ENCODE assay signal across 12 mouse cellular contexts in the genomic region with DNA sequence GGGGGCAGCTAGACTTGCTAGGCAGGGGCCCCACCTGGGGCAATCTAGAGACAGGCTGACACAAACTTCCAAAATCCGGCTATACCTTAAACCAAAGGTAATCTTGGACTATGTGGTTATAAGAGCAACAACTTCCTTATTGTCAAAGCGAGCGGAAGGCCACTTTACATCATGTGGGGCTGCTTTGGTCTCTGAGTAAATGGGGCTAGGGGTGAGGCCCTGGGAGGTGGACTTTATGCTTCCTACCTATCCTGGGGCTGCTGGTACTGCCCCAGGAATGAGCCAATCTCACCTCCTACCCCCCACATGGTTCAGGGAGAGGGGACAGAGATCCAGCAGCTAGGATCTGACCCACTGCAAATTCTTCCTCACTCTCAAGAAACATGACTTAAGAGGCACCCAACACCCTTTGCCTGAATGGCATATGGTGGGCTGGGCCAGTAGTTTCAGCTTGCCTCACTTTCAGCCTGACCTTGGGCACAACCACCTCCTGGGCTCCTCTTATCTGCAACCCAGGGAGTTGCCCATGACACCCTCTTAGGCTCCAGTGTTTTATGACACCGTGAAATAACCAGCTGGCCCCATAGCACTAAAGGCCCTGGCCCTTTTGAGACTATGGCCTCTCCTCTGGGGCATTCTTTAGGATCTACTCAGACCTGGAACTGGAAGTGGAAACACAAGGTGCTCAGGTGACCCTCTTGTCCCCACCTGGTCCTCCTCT.
DNase-seq lines count a peak whose midpoint lies in the region; ATAC-seq lines count a peak whose summit lies in the region.
"Had no signal": no experiment of that assay in that cellular context is flagged by ENCODE, and none has a peak within 500 bp of the region (broad histone marks: within the 10 kb centered on the region; RNA-seq: fewer than 3 reads in every experiment).

No protein-coding gene starts in this region.

- H3K27ac ChIP-seq in kidney, embryonic 16.5 days (ENCODE audit: low read length) = peak overlapping the region; percentile 41
- H3K27ac ChIP-seq in forebrain, embryonic 10.5 days = peak overlapping the region; percentile 82
- peak overlapping the region; percentile 73 for H3K27ac ChIP-seq in hindbrain, embryonic 16.5 days (ENCODE audit: low read depth, low read length)
- H3K27ac ChIP-seq in neural tube, embryonic 12.5 days = peak overlapping the region; percentile 82; the same call in 1 of the 2 replicates
- H3K27ac ChIP-seq: heart, adult 2 months had no signal

- no peak for ATAC-seq in kidney, embryonic 16.5 days (ENCODE audit: low FRiP score, low TSS enrichment)
- no peak for ATAC-seq in hindbrain, embryonic 16.5 days
- ATAC-seq in neural tube, embryonic 12.5 days (ENCODE audit: low FRiP score, low read depth) = 0 out of 2 replicates have a peak, but pooled peaks have one; percentile 17

- H3K4me2 ChIP-seq in kidney, embryonic 16.5 days (replicated peaks; ENCODE audit: low read depth, low read length) = no peak overlapping the region
- no peak overlapping the region for H3K4me2 ChIP-seq in hindbrain, embryonic 16.5 days (ENCODE audit: low read length)
- H3K4me2 ChIP-seq in neural tube, embryonic 12.5 days (replicated peaks) = 0 out of 2 replicates have a peak overlapping the region, but pooled peaks have one; percentile 32

- H3K4me3 ChIP-seq in kidney, embryonic 16.5 days (ENCODE audit: low read length) = no peak overlapping the region
- no peak overlapping the region for H3K4me3 ChIP-seq in forebrain, embryonic 10.5 days
- H3K4me3 ChIP-seq in hindbrain, embryonic 16.5 days (ENCODE audit: low read length) = no peak overlapping the region
- no peak overlapping the region for H3K4me3 ChIP-seq in neural tube, embryonic 12.5 days
- H3K4me3 ChIP-seq: heart, adult 2 months had no signal

- H3K9me3 ChIP-seq in kidney, embryonic 16.5 days (ENCODE audit: low read length) = no peaks in the 10 kb centered on the region
- H3K9me3 ChIP-seq in forebrain, embryonic 10.5 days = no peaks in the 10 kb centered on the region
- no peaks in the 10 kb centered on the region for H3K9me3 ChIP-seq in hindbrain, embryonic 16.5 days (ENCODE audit: control insufficient read depth, low read length)
- no peaks in the 10 kb centered on the region for H3K9me3 ChIP-seq in neural tube, embryonic 12.5 days

- intact Hi-C loops in left cerebral cortex, postnatal 10 days (cut with DNase I) = no loop called here

- H3K9ac ChIP-seq in kidney, embryonic 16.5 days (replicated peaks; ENCODE audit: low read length) = no peak overlapping the region
- no peak overlapping the region for H3K9ac ChIP-seq in hindbrain, embryonic 16.5 days (ENCODE audit: low read depth, low read length)
- no peak overlapping the region for H3K9ac ChIP-seq in neural tube, embryonic 12.5 days

- no peaks in the 10 kb centered on the region for H3K27me3 ChIP-seq in kidney, embryonic 16.5 days (ENCODE audit: insufficient read depth, low read length)
- no peaks in the 10 kb centered on the region for H3K27me3 ChIP-seq in forebrain, embryonic 10.5 days (ENCODE audit: poor library complexity, severe bottlenecking)
- H3K27me3 ChIP-seq in hindbrain, embryonic 16.5 days (replicated peaks; ENCODE audit: control insufficient read depth, insufficient read depth, low read length) = no peaks in the 10 kb centered on the region
- H3K27me3 ChIP-seq in neural tube, embryonic 12.5 days (replicated peaks) = no peaks in the 10 kb centered on the region

- peaks cover 35% of the 10 kb centered on the region for H3K4me1 ChIP-seq in kidney, embryonic 16.5 days (ENCODE audit: insufficient read depth, low read length)
- H3K4me1 ChIP-seq in forebrain, embryonic 10.5 days = peaks cover 68% of the 10 kb centered on the region
- H3K4me1 ChIP-seq in hindbrain, embryonic 16.5 days (ENCODE audit: control insufficient read depth, insufficient read depth, low read depth, low read length) = peaks cover 43% of the 10 kb centered on the region
- H3K4me1 ChIP-seq in neural tube, embryonic 12.5 days = peaks cover 62% of the 10 kb centered on the region

- 70% methylated on average over 4 of the region's 4 CpGs for WGBS in kidney, embryonic 16.5 days
- 90% methylated on average over 4 of the region's 4 CpGs for whole genome bisulfite sequencing in forebrain, embryonic 10.5 days
- 79% methylated on average over 4 of the region's 4 CpGs for WGBS in hindbrain, embryonic 16.5 days
- WGBS in neural tube, embryonic 12.5 days = 72% methylated on average over 4 of the region's 4 CpGs

- peaks cover 10% of the 10 kb centered on the region for H3K36me3 ChIP-seq in kidney, embryonic 16.5 days (ENCODE audit: insufficient read depth, low read length)
- peaks cover 46% of the 10 kb centered on the region for H3K36me3 ChIP-seq in forebrain, embryonic 10.5 days (replicated peaks)
- peaks cover 5% of the 10 kb centered on the region for H3K36me3 ChIP-seq in hindbrain, embryonic 16.5 days (ENCODE audit: control insufficient read depth, insufficient read depth, low read length)
- peaks cover 49% of the 10 kb centered on the region for H3K36me3 ChIP-seq in neural tube, embryonic 12.5 days

- DNase-seq in kidney, postnatal 4 days = no peak
- no peak for DNase-seq in forebrain, embryonic 10.5 days (ENCODE audit: extremely low spot score, low spot score)
- no peak for DNase-seq in ovary, adult 18-20 months (ENCODE audit: low spot score)
- DNase-seq in left cerebral cortex, postnatal 10 days (ENCODE audit: extremely low spot score in 1 of 2, low spot score in 2 of 2) = no peak
- no peak for DNase-seq in urinary bladder, postnatal 14 days (ENCODE audit: low spot score)
- DNase-seq: adrenal gland, adult 8-10 months; heart, adult 2 months; lung, postnatal 36 days; thymus, postnatal 25 days had no signal
